Mouse (Mus musculus): Measurements from ENCODE around the gene Gm45021. TPM values are rescaled to one million over a fixed set of nuclear protein-coding genes. Genes with fewer than 3 reads are reported as not detected.
A peak's percentile ranks its signal among the peaks of the same experiment; 100 is the strongest.

The Gm45021 gene
- polyA plus RNA-seq, 1 experiment from 2014 or later: not detected

DNA sequence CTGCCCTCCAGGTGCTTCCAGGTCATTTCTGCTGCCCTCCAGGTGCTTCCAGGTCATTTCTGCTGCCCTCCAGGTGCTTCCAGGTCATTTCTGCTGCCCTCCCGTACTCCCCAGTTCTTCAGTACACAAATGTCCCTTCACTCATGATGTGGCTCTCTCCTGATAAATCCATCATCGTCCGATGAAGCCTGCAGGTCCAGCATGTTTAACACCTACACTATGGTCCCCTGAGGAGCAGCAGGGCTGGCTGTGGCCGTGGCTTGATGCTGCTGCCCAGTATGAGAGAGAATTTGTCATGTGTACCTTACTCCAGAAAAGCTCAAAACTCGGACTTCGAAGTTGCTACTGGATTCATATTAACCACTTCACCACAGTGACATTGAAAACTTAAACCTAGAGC is 52.0 kb downstream of the Gm45021 start:
- no peak overlapping the region for H3K4me3 ChIP-seq (ENCODE audit: low read depth, low read length)

GRCm38 (mm10) chr6:48642764-48643292 is 53.4 kb downstream of the Gm45021 start:
- WGBS: 24% methylated on average over 4 of the region's 4 CpGs

More for the DNA sequence above, 52.0 kb downstream of the Gm45021 start:
- DNase-seq (ENCODE audit: low spot score): no peak
- Histone ChIP-seq H3K4me1 (replicated peaks; ENCODE audit: control insufficient read depth, insufficient read depth, low read length) (no peaks in the 10 kb centered on the region), H3K9ac (ENCODE audit: low read length) (no peak overlapping the region), H3K4me2 (ENCODE audit: low read depth, low read length, severe bottlenecking) (no peak overlapping the region), H3K36me3 (ENCODE audit: control insufficient read depth, insufficient read depth, low read length) (no peaks in the 10 kb centered on the region), H3K27me3 (ENCODE audit: control insufficient read depth, insufficient read depth, low read length) (no peaks in the 10 kb centered on the region), H3K27ac (ENCODE audit: low read depth, low read length) (no peak overlapping the region), H3K9me3 (ENCODE audit: control insufficient read depth, low read length) (no peaks in the 10 kb centered on the region)
- ATAC-seq (replicated peaks; ENCODE audit: low FRiP score): no peak
- 82% methylated on average over 6 of the region's 6 CpGs for WGBS

GRCm38 (mm10) chr6:48645660-48646308 is 56.4 kb downstream of the Gm45021 start:
- peak; percentile 80 for DNase-seq (ENCODE audit: low spot score)
- no peaks in the 10 kb centered on the region for H3K4me1 ChIP-seq (replicated peaks; ENCODE audit: control insufficient read depth, insufficient read depth, low read length)
- WGBS: 17% methylated on average over 12 of the region's 12 CpGs
- H3K27ac ChIP-seq (ENCODE audit: low read depth, low read length): no peak overlapping the region
- no peaks in the 10 kb centered on the region for H3K36me3 ChIP-seq (ENCODE audit: control insufficient read depth, insufficient read depth, low read length)
- no peak overlapping the region for H3K4me3 ChIP-seq (ENCODE audit: low read depth, low read length)
- H3K9me3 ChIP-seq (ENCODE audit: control insufficient read depth, low read length): no peaks in the 10 kb centered on the region
- H3K4me2 ChIP-seq (ENCODE audit: low read depth, low read length, severe bottlenecking): no peak overlapping the region
- H3K9ac ChIP-seq (ENCODE audit: low read length): no peak overlapping the region
- 0 out of 2 replicates have a peak, but pooled peaks have one; percentile 46 for ATAC-seq (replicated peaks; ENCODE audit: low FRiP score)
- no peaks in the 10 kb centered on the region for H3K27me3 ChIP-seq (ENCODE audit: control insufficient read depth, insufficient read depth, low read length)

More at GRCm38 (mm10) chr6:48642764-48643292, 53.4 kb downstream of the Gm45021 start:
- H3K4me1 ChIP-seq (replicated peaks; ENCODE audit: control insufficient read depth, insufficient read depth, low read length): no peaks in the 10 kb centered on the region
- no peaks in the 10 kb centered on the region for H3K27me3 ChIP-seq (ENCODE audit: control insufficient read depth, insufficient read depth, low read length)
- no peak for ATAC-seq (replicated peaks; ENCODE audit: low FRiP score)
- no peak overlapping the region for H3K4me2 ChIP-seq (ENCODE audit: low read depth, low read length, severe bottlenecking)
- H3K27ac ChIP-seq (ENCODE audit: low read depth, low read length): no peak overlapping the region
- H3K9ac ChIP-seq (ENCODE audit: low read length): no peak overlapping the region
- no peaks in the 10 kb centered on the region for H3K36me3 ChIP-seq (ENCODE audit: control insufficient read depth, insufficient read depth, low read length)
- H3K9me3 ChIP-seq (ENCODE audit: control insufficient read depth, low read length): no peaks in the 10 kb centered on the region
- DNase-seq (ENCODE audit: low spot score): no peak
- no peak overlapping the region for H3K4me3 ChIP-seq (ENCODE audit: low read depth, low read length)

GRCm38 (mm10) chr6:48646309-48646690 is 56.9 kb downstream of the Gm45021 start:
- no peaks in the 10 kb centered on the region for H3K36me3 ChIP-seq (ENCODE audit: control insufficient read depth, insufficient read depth, low read length)
- H3K4me3 ChIP-seq (ENCODE audit: low read depth, low read length): no peak overlapping the region
- ATAC-seq (replicated peaks; ENCODE audit: low FRiP score) (no peak), DNase-seq (ENCODE audit: low spot score) (no peak)
- WGBS: 82% methylated on average over 4 of the region's 4 CpGs
- no peaks in the 10 kb centered on the region for H3K27me3 ChIP-seq (ENCODE audit: control insufficient read depth, insufficient read depth, low read length)
- H3K9me3 ChIP-seq (ENCODE audit: control insufficient read depth, low read length): no peaks in the 10 kb centered on the region
- H3K9ac ChIP-seq (ENCODE audit: low read length): no peak overlapping the region
- no peak overlapping the region for H3K4me2 ChIP-seq (ENCODE audit: low read depth, low read length, severe bottlenecking)
- H3K27ac ChIP-seq (ENCODE audit: low read depth, low read length): no peak overlapping the region
- H3K4me1 ChIP-seq (replicated peaks; ENCODE audit: control insufficient read depth, insufficient read depth, low read length): no peaks in the 10 kb centered on the region

GRCm38 (mm10) chr6:48646995-48647394 is 57.6 kb downstream of the Gm45021 start, which contains the start of gene Gimap8:
Gimap8 (plus strand) TSS chr6:48647234.
- H3K4me3 ChIP-seq (ENCODE audit: low read depth, low read length): no peak within 1 kb of the TSS
- H3K9ac ChIP-seq (ENCODE audit: low read length): no peak within 1 kb of the TSS
- H3K4me2 ChIP-seq (ENCODE audit: low read depth, low read length, severe bottlenecking): no peak within 1 kb of the TSS
- H3K27me3 ChIP-seq (ENCODE audit: control insufficient read depth, insufficient read depth, low read length): no peaks in the 10 kb centered on the region
- no peak for ATAC-seq (replicated peaks; ENCODE audit: low FRiP score)
- no peak within 1 kb of the TSS for H3K27ac ChIP-seq (ENCODE audit: low read depth, low read length)
- no peaks in the 10 kb centered on the region for H3K9me3 ChIP-seq (ENCODE audit: control insufficient read depth, low read length)
- H3K4me1 ChIP-seq (replicated peaks; ENCODE audit: control insufficient read depth, insufficient read depth, low read length): no peaks in the 10 kb centered on the region
- no peak for DNase-seq (ENCODE audit: low spot score)
- 53% methylated on average over 3 of the region's 3 CpGs for WGBS
- no peaks in the 10 kb centered on the region for H3K36me3 ChIP-seq (ENCODE audit: control insufficient read depth, insufficient read depth, low read length)

GRCm38 (mm10) chr6:48647611-48648010 is 58.2 kb downstream of the Gm45021 start:
- no peak overlapping the region for H3K9ac ChIP-seq (ENCODE audit: low read length)
- no peaks in the 10 kb centered on the region for H3K27me3 ChIP-seq (ENCODE audit: control insufficient read depth, insufficient read depth, low read length)
- no peak overlapping the region for H3K4me2 ChIP-seq (ENCODE audit: low read depth, low read length, severe bottlenecking)
- no peak overlapping the region for H3K4me3 ChIP-seq (ENCODE audit: low read depth, low read length)
- 94% methylated on average over 2 of the region's 2 CpGs for WGBS
- no peaks in the 10 kb centered on the region for H3K9me3 ChIP-seq (ENCODE audit: control insufficient read depth, low read length)
- DNase-seq (ENCODE audit: low spot score) (no peak), ATAC-seq (replicated peaks; ENCODE audit: low FRiP score) (no peak)
- H3K36me3 ChIP-seq (ENCODE audit: control insufficient read depth, insufficient read depth, low read length): no peaks in the 10 kb centered on the region
- no peaks in the 10 kb centered on the region for H3K4me1 ChIP-seq (replicated peaks; ENCODE audit: control insufficient read depth, insufficient read depth, low read length)
- no peak overlapping the region for H3K27ac ChIP-seq (ENCODE audit: low read depth, low read length)

DNA sequence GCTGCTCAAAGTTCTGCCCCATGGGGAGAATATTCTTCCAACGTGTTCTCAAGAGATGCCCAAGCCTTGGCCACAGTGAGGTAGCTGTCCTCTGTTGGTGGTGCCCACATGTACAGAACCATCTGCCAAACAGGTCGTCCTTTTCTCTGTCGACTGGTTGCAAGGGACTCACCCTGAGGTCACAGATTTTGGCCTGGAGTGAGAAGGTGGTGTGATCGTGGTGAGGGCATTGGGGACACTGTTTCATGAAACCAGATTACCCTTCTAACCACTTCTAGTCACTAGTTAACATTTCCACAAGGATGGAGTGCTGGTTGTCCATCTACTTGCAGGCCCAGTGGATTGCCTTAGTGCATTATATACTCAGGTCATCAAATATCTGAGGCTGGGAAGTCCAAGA is 59.4 kb downstream of the Gm45021 start:
- Histone ChIP-seq H3K9ac (ENCODE audit: low read length) (no peak overlapping the region), H3K27me3 (ENCODE audit: control insufficient read depth, insufficient read depth, low read length) (no peaks in the 10 kb centered on the region), H3K36me3 (ENCODE audit: control insufficient read depth, insufficient read depth, low read length) (no peaks in the 10 kb centered on the region), H3K4me1 (replicated peaks; ENCODE audit: control insufficient read depth, insufficient read depth, low read length) (no peaks in the 10 kb centered on the region), H3K4me3 (ENCODE audit: low read depth, low read length) (no peak overlapping the region), H3K27ac (ENCODE audit: low read depth, low read length) (no peak overlapping the region), H3K9me3 (ENCODE audit: control insufficient read depth, low read length) (no peaks in the 10 kb centered on the region), H3K4me2 (ENCODE audit: low read depth, low read length, severe bottlenecking) (no peak overlapping the region)
- DNase-seq (ENCODE audit: low spot score) (no peak), ATAC-seq (replicated peaks; ENCODE audit: low FRiP score) (no peak)
- WGBS: 84% methylated on average over 4 of the region's 4 CpGs

GRCm38 (mm10) chr6:48650041-48650440 is 60.6 kb downstream of the Gm45021 start:
- Histone ChIP-seq H3K27ac (ENCODE audit: low read depth, low read length) (no peak overlapping the region), H3K27me3 (ENCODE audit: control insufficient read depth, insufficient read depth, low read length) (no peaks in the 10 kb centered on the region), H3K9ac (ENCODE audit: low read length) (no peak overlapping the region), H3K36me3 (ENCODE audit: control insufficient read depth, insufficient read depth, low read length) (no peaks in the 10 kb centered on the region), H3K9me3 (ENCODE audit: control insufficient read depth, low read length) (no peaks in the 10 kb centered on the region), H3K4me3 (ENCODE audit: low read depth, low read length) (no peak overlapping the region), H3K4me1 (replicated peaks; ENCODE audit: control insufficient read depth, insufficient read depth, low read length) (no peaks in the 10 kb centered on the region), H3K4me2 (ENCODE audit: low read depth, low read length, severe bottlenecking) (no peak overlapping the region)
- ATAC-seq (replicated peaks; ENCODE audit: low FRiP score) (no peak), DNase-seq (ENCODE audit: low spot score) (no peak)
- 92% methylated on average over 9 of the region's 9 CpGs for WGBS

GRCm38 (mm10) chr6:48658721-48659120 is 69.3 kb downstream of the Gm45021 start:
- Histone ChIP-seq H3K9ac (ENCODE audit: low read length) (no peak overlapping the region), H3K4me2 (ENCODE audit: low read depth, low read length, severe bottlenecking) (no peak overlapping the region), H3K4me3 (ENCODE audit: low read depth, low read length) (no peak overlapping the region), H3K4me1 (replicated peaks; ENCODE audit: control insufficient read depth, insufficient read depth, low read length) (no peaks in the 10 kb centered on the region), H3K27ac (ENCODE audit: low read depth, low read length) (no peak overlapping the region), H3K9me3 (ENCODE audit: control insufficient read depth, low read length) (no peaks in the 10 kb centered on the region), H3K36me3 (ENCODE audit: control insufficient read depth, insufficient read depth, low read length) (no peaks in the 10 kb centered on the region), H3K27me3 (ENCODE audit: control insufficient read depth, insufficient read depth, low read length) (no peaks in the 10 kb centered on the region)
- DNase-seq (ENCODE audit: low spot score) (no peak), ATAC-seq (replicated peaks; ENCODE audit: low FRiP score) (no peak)
- WGBS: 80% methylated on average over 5 of the region's 5 CpGs

All from forebrain, embryonic 11.5 days (tissue).